Mouse (Mus musculus) forebrain, embryonic 12.5 days (tissue): ENCODE data around the gene Smok2b. TPM values are rescaled to one million over a fixed set of nuclear protein-coding genes. Genes with fewer than 3 reads are reported as not detected.
A peak's percentile ranks its signal among the peaks of the same experiment; 100 is the strongest.
"Not testable (repeated sequence)": the region's sequence is repeated elsewhere in the genome, so short reads cannot be mapped to it uniquely, and the experiment has no call there.

Experiments used
- ATAC-seq: fragments of 200-750 bp; cut with Nextera tagmentation; 2 replicates; pipeline ENCODE4 v1.8.0; 2017; ENCODE audit warnings: moderate TSS enrichment; ENCODE audit not compliant: low FRiP score
- H3K27ac ChIP-seq: fragments of 300-500 bp; sonication (generic); 2 replicates; pipeline ENCODE4 v1.5.1; 2016; ENCODE audit warnings: mild to moderate bottlenecking
- H3K27me3 ChIP-seq: fragments of 300-500 bp; sonication (generic); 2 replicates; pipeline ENCODE4 v1.6.1; 2016; ENCODE audit warnings: mild to moderate bottlenecking
- H3K36me3 ChIP-seq: fragments of 300-500 bp; sonication (generic); replicated peaks from 2 replicates; pipeline ENCODE4 v1.6.1; 2016; ENCODE audit warnings: mild to moderate bottlenecking
- H3K4me1 ChIP-seq: fragments of 300-500 bp; sonication (generic); 2 replicates; pipeline ENCODE4 v1.6.1; 2016
- H3K4me2 ChIP-seq: fragments of 300-500 bp; sonication (generic); 2 replicates; pipeline ENCODE4 v1.6.1; 2016; ENCODE audit warnings: mild to moderate bottlenecking, moderate library complexity
- H3K4me3 ChIP-seq: fragments of 300-500 bp; sonication (generic); replicated peaks from 2 replicates; pipeline ENCODE4 v1.5.1; 2016; ENCODE audit warnings: mild to moderate bottlenecking
- H3K9ac ChIP-seq: fragments of 300-500 bp; sonication (generic); 2 replicates; pipeline ENCODE4 v1.6.1; 2016; ENCODE audit warnings: mild to moderate bottlenecking
- H3K9me3 ChIP-seq: fragments of 300-500 bp; sonication (generic); 2 replicates; pipeline ENCODE4 v1.6.1; 2016
- WGBS: fragments of 180-500 bp; shearing (Covaris S2); methylation state at CpG from one replicate; pipeline ENCODE4 v1.1.7; 2016; 5-methylcytosine and 5-hydroxymethylcytosine counted together
- polyA plus RNA-seq: library from polyadenylated mRNA; unstranded; fragments of >200 nt; fragmentation: Nextera tagmentation; extraction: Ambion mirVana; gene quantifications from 2 replicates; pipeline ENCODE4 v1.2.1, GENCODE M21; 2016

Smok2b gene
- polyA plus RNA-seq, 1 experiment from 2014 or later: not detected

DNA sequence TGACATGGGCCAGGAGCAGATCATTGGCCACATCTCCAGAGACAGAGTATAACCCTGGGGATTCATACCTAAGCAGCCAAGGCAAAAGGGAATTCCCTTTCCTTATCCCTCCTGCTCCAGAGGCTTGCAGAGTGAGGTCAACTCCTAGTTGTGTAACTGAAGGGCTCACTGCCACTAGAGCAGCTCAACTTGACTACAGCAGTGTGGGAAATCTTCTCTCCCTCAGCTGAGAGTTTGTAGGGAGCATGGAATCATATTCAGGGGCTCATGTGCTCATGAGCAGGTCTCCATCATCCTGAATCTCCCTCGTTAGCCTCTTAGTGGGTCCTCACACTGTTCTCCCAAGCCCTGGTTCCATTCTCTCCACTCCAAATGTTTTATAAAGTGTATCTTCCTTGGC lies 24.8 kb upstream of the Smok2b start:
- H3K4me3 ChIP-seq, H3K36me3 ChIP-seq, H3K4me2 ChIP-seq, H3K9ac ChIP-seq, H3K27ac ChIP-seq, H3K4me1 ChIP-seq, H3K27me3 ChIP-seq, ATAC-seq: not testable (repeated sequence)
- WGBS: 81% methylated on average over 1 of the region's 1 CpGs
- H3K9me3 ChIP-seq: peaks cover 56% of the 10 kb centered on the region

DNA sequence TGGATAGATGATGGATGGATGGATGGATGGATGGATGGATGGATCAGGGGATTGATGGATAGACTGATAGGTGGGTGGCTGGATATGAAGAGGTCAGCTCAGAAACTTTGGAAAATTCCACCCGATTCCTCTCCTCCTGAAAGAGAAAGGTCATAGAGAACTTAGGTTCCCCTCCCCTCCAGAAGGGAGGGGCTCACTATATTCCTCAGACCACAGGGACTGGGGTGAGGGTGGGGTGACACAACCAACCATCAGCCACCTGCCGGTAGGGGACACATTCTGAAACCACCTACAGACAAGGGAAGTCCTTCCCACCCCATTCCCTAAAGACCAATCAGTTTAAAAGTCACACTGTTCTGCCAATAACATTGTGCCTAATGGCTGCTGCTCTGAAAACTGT lies 23.6 kb upstream of the Smok2b start:
- 95% methylated on average over 2 of the region's 2 CpGs for WGBS
- Histone ChIP-seq H3K4me2 (no peak overlapping the region), H3K9me3 (peaks cover 55% of the 10 kb centered on the region)

DNA sequence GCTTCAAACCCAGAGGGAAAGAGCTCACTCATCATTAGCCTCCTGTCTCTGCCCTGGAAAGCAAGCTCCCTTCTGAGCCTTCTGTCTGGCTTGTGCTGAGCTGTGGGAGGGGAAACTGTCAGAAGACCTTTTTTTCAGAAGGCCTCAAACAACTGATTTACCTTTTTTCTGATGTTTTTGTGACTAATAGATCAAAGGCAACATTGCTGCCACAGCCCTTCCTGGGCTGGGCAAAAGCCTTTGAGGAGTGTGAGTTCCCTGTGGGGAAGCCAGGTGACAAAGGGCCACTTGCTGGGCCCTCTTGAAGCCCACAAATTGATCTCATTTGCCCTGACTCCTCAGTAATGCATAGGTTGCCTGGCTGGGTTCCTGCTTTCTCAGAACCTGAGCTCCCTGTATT lies 21.6 kb upstream of the Smok2b start:
- H3K9me3 ChIP-seq: peaks cover 67% of the 10 kb centered on the region
- H3K27ac ChIP-seq, H3K4me3 ChIP-seq, H3K4me2 ChIP-seq, ATAC-seq, H3K36me3 ChIP-seq, H3K9ac ChIP-seq, H3K4me1 ChIP-seq, H3K27me3 ChIP-seq: not testable (repeated sequence)

More for the DNA sequence above, 23.6 kb upstream of the Smok2b start:
- no peak overlapping the region for H3K27ac ChIP-seq
- peak; percentile 42; the same call in 1 of the 2 replicates for ATAC-seq
- no peaks in the 10 kb centered on the region for H3K27me3 ChIP-seq
- H3K9ac ChIP-seq: no peak overlapping the region
- no peak overlapping the region for H3K4me3 ChIP-seq
- no peaks in the 10 kb centered on the region for H3K36me3 ChIP-seq
- no peaks in the 10 kb centered on the region for H3K4me1 ChIP-seq

DNA sequence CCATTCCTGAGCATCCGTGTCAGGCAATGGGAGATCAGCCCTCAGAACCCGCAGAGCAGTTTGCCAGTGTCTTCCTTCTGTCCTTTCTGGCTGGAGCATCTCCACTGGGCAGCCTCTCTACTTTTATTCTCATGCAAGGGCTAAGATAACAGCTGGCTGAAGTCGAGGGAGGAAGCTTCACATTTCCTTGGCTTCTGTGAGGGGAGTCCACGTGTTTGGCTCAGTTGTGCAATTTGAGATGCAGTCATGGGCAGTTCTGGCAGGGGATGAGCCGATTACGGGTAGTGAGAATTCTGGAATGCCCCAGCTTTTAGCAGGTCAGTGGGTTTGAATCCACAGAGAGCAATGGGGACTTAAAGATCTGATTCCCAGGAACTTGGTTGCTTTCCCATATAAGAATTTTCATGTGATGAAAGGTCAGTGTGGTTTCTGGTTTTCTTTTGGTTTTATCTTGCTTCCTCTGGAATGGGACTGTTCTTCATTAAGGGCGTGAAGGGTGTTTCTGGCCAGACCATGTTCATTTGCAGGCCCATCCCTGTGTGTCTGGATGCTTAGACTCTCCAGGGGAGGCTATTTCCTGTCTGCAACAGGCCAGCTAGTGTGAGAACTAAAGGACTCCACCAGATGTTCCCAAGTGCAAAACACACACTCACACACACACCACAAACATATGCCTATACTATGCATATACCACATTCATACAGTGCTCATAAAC lies 17.8 kb upstream of the Smok2b start:
- H3K27ac ChIP-seq: no peak overlapping the region
- no peak overlapping the region for H3K4me2 ChIP-seq
- no peak for ATAC-seq
- H3K4me3 ChIP-seq: no peak overlapping the region
- H3K36me3 ChIP-seq: no peaks in the 10 kb centered on the region
- H3K9ac ChIP-seq: no peak overlapping the region
- no peaks in the 10 kb centered on the region for H3K4me1 ChIP-seq
- 70% methylated on average over 7 of the region's 7 CpGs for WGBS
- H3K27me3 ChIP-seq: no peaks in the 10 kb centered on the region
- peaks cover 86% of the 10 kb centered on the region for H3K9me3 ChIP-seq

DNA sequence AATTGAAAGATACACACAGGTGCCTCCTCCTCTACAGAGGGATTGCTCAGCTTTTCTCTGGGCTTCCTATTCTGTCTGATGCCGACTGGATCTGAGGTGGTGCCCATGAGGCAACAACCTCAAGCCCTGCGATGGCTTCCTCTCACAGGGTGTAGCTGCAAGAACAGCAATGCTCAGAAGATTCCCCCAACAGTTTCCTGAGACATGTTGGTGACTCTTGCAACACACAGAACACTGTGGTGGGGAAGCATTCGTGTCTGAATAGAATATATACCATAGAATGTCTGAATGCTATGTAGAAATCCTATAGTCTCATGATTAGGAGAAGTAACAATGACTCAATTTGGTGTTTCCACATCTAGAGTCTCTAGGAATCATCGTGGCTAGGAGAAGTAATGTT lies 15.9 kb upstream of the Smok2b start:
- Histone ChIP-seq H3K4me1 (no peaks in the 10 kb centered on the region), H3K4me3 (no peak overlapping the region), H3K36me3 (no peaks in the 10 kb centered on the region), H3K9ac (no peak overlapping the region), H3K4me2 (no peak overlapping the region), H3K27ac (no peak overlapping the region), H3K9me3 (peaks cover 94% of the 10 kb centered on the region), H3K27me3 (no peaks in the 10 kb centered on the region)
- 62% methylated on average over 4 of the region's 4 CpGs for WGBS
- ATAC-seq: no peak

DNA sequence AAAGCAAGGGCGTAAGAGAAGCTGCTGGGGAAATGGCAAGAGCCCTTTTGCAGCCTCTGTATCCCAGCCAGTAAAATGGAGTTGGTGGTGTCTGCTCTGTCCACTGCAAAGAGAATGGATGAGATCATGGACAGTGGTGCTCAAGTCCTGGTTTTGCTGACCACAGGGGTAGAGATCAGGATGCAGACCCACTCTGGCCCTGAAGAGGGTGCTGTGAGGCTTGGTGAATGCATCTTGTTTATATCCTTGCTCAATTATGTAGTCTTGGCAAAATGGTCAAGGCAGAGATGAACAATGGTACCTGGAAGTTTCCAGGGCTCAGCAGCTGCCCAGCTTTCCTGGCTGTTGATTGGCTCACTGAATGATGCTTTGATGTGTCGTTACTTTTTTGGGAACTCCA lies 14.5 kb upstream of the Smok2b start:
- no peaks in the 10 kb centered on the region for H3K27me3 ChIP-seq
- H3K36me3 ChIP-seq: no peaks in the 10 kb centered on the region
- no peak overlapping the region for H3K27ac ChIP-seq
- H3K4me3 ChIP-seq: no peak overlapping the region
- no peaks in the 10 kb centered on the region for H3K4me1 ChIP-seq
- no peak for ATAC-seq
- WGBS: 88% methylated on average over 2 of the region's 2 CpGs
- H3K9me3 ChIP-seq: peaks cover 99% of the 10 kb centered on the region
- no peak overlapping the region for H3K9ac ChIP-seq
- no peak overlapping the region for H3K4me2 ChIP-seq

DNA sequence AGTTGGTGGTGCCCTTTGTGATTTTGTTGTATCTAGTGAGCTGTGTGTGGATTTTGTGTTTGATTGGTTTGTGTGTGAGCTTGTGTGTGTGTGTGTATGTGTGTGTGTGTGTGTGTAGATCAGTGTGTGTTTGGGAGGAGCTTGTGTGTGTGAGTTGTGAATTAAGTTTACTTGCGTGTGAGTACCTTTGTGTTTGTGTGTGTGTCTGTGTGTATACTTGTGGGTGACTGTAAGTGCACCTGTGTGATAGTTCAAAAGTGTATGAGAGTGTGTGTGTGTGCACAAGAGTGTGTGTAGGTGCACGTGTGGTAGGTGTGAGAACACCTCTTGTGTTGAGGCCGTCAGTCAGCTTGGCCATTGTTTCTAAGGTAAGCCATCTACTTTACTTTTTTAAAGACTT lies 9.2 kb upstream of the Smok2b start, which contains the start of gene Smok2a:
Gene Smok2a, plus strand, starts transcription at position 301 of the 400 bp plus-strand sequence.
- 89% methylated on average over 3 of the region's 3 CpGs for WGBS
- no peak for ATAC-seq
- Histone ChIP-seq H3K36me3 (no peaks in the 10 kb centered on the region), H3K4me1 (no peaks in the 10 kb centered on the region), H3K9ac (no peak within 1 kb of the TSS), H3K4me2 (no peak within 1 kb of the TSS), H3K27me3 (no peaks in the 10 kb centered on the region), H3K27ac (no peak within 1 kb of the TSS), H3K4me3 (no peak within 1 kb of the TSS), H3K9me3 (peaks cover 91% of the 10 kb centered on the region)

DNA sequence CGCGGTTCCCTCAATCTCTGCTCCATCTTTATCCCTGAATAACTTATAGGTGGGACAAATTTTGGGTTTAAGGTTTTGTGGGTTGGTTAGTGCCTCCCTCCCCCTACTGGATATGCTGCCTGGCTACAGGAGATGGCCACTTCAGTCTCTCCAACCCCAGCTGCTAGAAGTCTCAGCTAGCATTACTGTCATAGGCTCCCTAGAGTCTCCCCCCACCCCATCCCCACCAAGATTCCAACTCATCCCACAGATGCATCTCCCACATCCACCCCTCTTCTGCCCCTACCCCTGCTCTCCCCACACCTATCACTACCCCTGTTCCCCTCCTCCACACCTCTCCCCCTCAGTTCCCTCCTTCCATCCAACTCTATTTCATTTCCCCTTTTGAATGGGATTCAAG lies 8.1 kb upstream of the Smok2b start:
- WGBS: 84% methylated on average over 2 of the region's 2 CpGs

DNA sequence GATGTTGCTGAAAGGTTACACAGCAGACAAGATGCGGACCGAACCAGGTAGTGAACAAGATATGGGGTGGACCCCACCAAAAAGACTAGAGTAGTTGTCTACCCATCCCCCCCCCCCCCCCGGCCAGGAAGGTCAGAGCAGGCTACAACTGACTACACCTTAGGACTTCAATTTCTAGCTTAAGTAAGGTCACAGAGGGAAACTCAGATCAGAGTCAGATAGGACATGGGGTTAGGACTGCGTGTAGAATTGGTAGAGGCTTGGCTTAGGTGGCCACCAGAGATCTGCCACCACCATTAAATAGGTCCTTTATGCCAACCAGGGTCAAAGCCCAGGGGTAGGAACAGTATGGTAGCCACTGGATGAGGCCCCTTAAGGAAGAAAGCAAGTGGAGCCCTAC lies 9.4 kb downstream of the Smok2b start:
- H3K4me2 ChIP-seq, H3K36me3 ChIP-seq, H3K27me3 ChIP-seq, H3K4me3 ChIP-seq, H3K27ac ChIP-seq, H3K9ac ChIP-seq, H3K4me1 ChIP-seq: not testable (repeated sequence)
- H3K9me3 ChIP-seq: peaks cover 53% of the 10 kb centered on the region
- peak; percentile 27; the same call in 1 of the 2 replicates for ATAC-seq
- WGBS: 86% methylated on average over 4 of the region's 4 CpGs

More for the DNA sequence above, 8.1 kb upstream of the Smok2b start:
- not testable (repeated sequence) for H3K27ac ChIP-seq, H3K4me3 ChIP-seq, H3K4me2 ChIP-seq, H3K9ac ChIP-seq, H3K4me1 ChIP-seq, H3K36me3 ChIP-seq, ATAC-seq, H3K27me3 ChIP-seq
- H3K9me3 ChIP-seq: peaks cover 91% of the 10 kb centered on the region

DNA sequence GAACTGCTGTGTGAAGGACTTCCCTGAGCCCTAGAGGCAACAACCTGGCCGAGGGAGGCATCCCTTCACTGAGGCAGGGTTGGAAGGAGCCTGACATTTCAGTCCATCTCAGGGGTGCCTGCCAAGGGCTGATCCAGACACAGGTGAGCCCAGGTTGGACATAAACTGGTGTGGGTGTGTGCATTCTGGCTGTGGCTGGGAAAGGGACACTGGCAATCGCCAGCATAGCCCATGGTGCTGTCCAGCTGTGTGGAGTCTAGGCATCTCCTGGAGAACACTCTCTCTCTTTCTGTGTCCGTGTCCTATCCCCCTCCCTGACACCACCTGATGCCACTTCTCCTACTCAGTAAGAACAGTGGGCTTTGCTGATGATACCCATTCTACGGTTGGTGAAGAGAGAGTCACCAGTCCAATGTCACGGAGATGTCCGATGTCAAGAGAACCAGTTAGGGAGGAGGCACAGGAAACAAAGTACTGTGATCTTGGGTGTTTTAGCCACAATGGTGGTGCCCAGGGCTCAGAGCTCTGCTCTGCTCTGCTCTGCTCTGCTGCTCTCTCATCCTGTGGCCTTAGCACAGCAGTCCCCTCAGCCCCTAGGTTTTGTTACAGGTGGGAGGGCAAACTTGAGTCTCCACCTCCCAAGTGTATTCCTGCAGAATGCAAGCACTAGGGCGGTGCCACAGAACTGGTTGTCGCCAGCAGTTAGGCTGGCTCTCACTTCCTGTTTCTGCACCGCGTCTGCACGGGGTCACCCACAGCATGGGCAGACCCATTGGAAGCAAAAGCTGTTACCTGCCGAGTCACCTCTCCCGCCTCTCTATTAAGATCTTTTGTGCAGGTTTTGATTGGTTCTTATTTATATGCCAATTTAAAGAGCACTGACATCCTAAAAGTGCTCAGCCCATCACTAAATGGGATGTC lies 11.0 kb downstream of the Smok2b start:
- not testable (repeated sequence) for H3K27ac ChIP-seq, H3K4me2 ChIP-seq, H3K4me1 ChIP-seq, H3K4me3 ChIP-seq, H3K27me3 ChIP-seq, H3K9ac ChIP-seq, H3K36me3 ChIP-seq, ATAC-seq
- peaks cover 39% of the 10 kb centered on the region for H3K9me3 ChIP-seq
- WGBS: 86% methylated on average over 7 of the region's 13 CpGs

DNA sequence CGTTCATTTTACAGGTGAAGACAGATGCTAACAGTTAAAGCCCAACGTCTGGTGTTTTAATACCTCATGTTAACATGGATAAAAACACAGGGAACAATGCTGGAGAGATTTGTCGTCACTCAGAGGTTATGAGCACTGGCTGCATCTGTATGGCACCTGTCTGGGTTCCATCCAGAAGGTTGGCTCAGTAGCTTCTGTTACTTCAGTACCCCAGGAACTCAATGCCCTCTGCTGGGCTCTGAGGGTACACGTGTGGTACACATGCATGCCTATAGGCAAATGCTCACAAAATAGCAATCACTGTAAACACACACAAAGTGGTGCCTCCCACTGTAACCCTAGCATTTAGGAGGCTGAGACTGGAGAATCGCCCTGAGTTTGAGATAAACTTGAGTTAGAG lies 24.7 kb downstream of the Smok2b start:
- 0 out of 2 replicates have a peak, but pooled peaks have one; percentile 41 for ATAC-seq
- peaks cover 15% of the 10 kb centered on the region for H3K9me3 ChIP-seq
- not testable (repeated sequence) for H3K4me2 ChIP-seq, H3K27me3 ChIP-seq, H3K9ac ChIP-seq, H3K36me3 ChIP-seq, H3K27ac ChIP-seq, H3K4me3 ChIP-seq, H3K4me1 ChIP-seq
- 64% methylated on average over 1 of the region's 5 CpGs for WGBS
